Mouse (Mus musculus) erythroid progenitor cell, adult 5-6 weeks (primary cell): ENCODE measurements around the gene S1pr1. TPM values are rescaled to one million over a fixed set of nuclear protein-coding genes. Genes with fewer than 3 reads are reported as not detected.

Experiments used
- ATAC-seq: replicated peaks from 2 replicates; pipeline ENCODE4 v1.8.0; 2016; ENCODE audit warnings: moderate number of reproducible peaks, mild to moderate bottlenecking, moderate TSS enrichment, inconsistent platforms; ENCODE audit not compliant: poor library complexity, low FRiP score, severe bottlenecking
- total RNA-seq, 2 experiments: library from RNA; stranded (forward) in 1 of 2; stranded (reverse) in 1 of 2; fragments of 150-400 nt in 1 of 2; fragments of 186-747, 209-891 nt in 1 of 2; gene quantifications; 2 replicates each; pipeline versions ENCODE4 v1.2.3 to v1.2.4; 2015 to 2017; ENCODE audit warnings: low replicate concordance in 2 of 2

The S1pr1 gene
- total RNA-seq, 2 experiments from 2014 or later, result 5.4 to 19.7 TPM

GRCm38 (mm10) chr3:115713417-115714048, 1.3 kb downstream of the S1pr1 start:
- ATAC-seq, result no peak

GRCm38 (mm10) chr3:115712808-115713200, 2.1 kb downstream of the S1pr1 start:
- ATAC-seq, result peak; percentile 60

- ATAC-seq, result no peak
Measured at GRCm38 (mm10) chr3:115711924-115712807, 2.7 kb downstream of the S1pr1 start.

- no peak for ATAC-seq
Measured at GRCm38 (mm10) chr3:115711393-115711792, 3.5 kb downstream of the S1pr1 start.

GRCm38 (mm10) chr3:115710051-115710450, 4.8 kb downstream of the S1pr1 start:
- ATAC-seq, result no peak

- no peak for ATAC-seq
Measured at GRCm38 (mm10) chr3:115709118-115709574, 5.7 kb downstream of the S1pr1 start.

- ATAC-seq, result no peak
Measured at GRCm38 (mm10) chr3:115706736-115707135, 8.1 kb downstream of the S1pr1 start.

GRCm38 (mm10) chr3:115704254-115704908, 10.5 kb downstream of the S1pr1 start:
- ATAC-seq, result no peak

- ATAC-seq, result no peak
Measured at GRCm38 (mm10) chr3:115703720-115704119, 11.2 kb downstream of the S1pr1 start.

GRCm38 (mm10) chr3:115702089-115702488, 12.8 kb downstream of the S1pr1 start:
- ATAC-seq, result no peak

- no peak for ATAC-seq
Measured at GRCm38 (mm10) chr3:115695194-115695891, 19.5 kb downstream of the S1pr1 start.

GRCm38 (mm10) chr3:115694168-115694567, 20.7 kb downstream of the S1pr1 start:
- ATAC-seq, result no peak

GRCm38 (mm10) chr3:115693390-115693789, 21.5 kb downstream of the S1pr1 start:
- ATAC-seq, result no peak

- ATAC-seq, result no peak
Measured at GRCm38 (mm10) chr3:115692857-115693256, 22.0 kb downstream of the S1pr1 start.

GRCm38 (mm10) chr3:115692384-115692783, 22.5 kb downstream of the S1pr1 start:
- no peak for ATAC-seq

- ATAC-seq, result no peak
Measured at GRCm38 (mm10) chr3:115689920-115690319, 25.0 kb downstream of the S1pr1 start.

GRCm38 (mm10) chr3:115689352-115689751, 25.5 kb downstream of the S1pr1 start:
- no peak for ATAC-seq

- ATAC-seq, result no peak
Measured at GRCm38 (mm10) chr3:115687821-115688220, 27.1 kb downstream of the S1pr1 start.

GRCm38 (mm10) chr3:115682328-115683088, 32.4 kb downstream of the S1pr1 start:
- ATAC-seq, result no peak
